Mouse (Mus musculus) heart, embryonic 15.5 days (tissue): ENCODE results near the gene Gm47841. TPM values are rescaled to one million over a fixed set of nuclear protein-coding genes. Genes with fewer than 3 reads are reported as not detected.

ENCODE experiments used
- polyA plus RNA-seq: library from polyadenylated mRNA; unstranded; fragments of >200 nt; fragmentation: Nextera tagmentation; extraction: Ambion mirVana; gene quantifications from 2 replicates; pipeline ENCODE4 v1.2.1, GENCODE M21; 2015

Gene Gm47841
- polyA plus RNA-seq, 1 experiment from 2014 or later, result not detected

Other genes starting within 250 kb of the Gm47841 start
- gene Scn8a, start 177.5 kb downstream of the Gm47841 start, polyA plus RNA-seq, result 0.28 and 0.82 TPM in 2 replicates
- gene Fignl2, start 31.2 kb upstream of the Gm47841 start, polyA plus RNA-seq, result 0.03 and 0.10 TPM in 2 replicates
- gene Ankrd33, start 68.4 kb upstream of the Gm47841 start, polyA plus RNA-seq, result not detected in 2 replicates
- 13.1 and 17.1 TPM in 2 replicates for gene Acvrl1, start 81.1 kb upstream of the Gm47841 start, polyA plus RNA-seq
- 5.8 and 6.9 TPM in 2 replicates for gene Acvr1b, start 126.7 kb upstream of the Gm47841 start, polyA plus RNA-seq
- 3.3 and 5.0 TPM in 2 replicates for gene Grasp, start 176.8 kb upstream of the Gm47841 start, polyA plus RNA-seq
- gene Nr4a1, start 206.9 kb upstream of the Gm47841 start, polyA plus RNA-seq, result 10.6 and 12.5 TPM in 2 replicates
- 52.0 and 59.9 TPM in 2 replicates for gene Atg101, start 236.9 kb upstream of the Gm47841 start, polyA plus RNA-seq
- 3.1 and 4.8 TPM in 2 replicates for gene 6030408B16Rik, start 245.8 kb upstream of the Gm47841 start, polyA plus RNA-seq